Mouse (Mus musculus) CH12.LX (cell line): ENCODE results near the gene Vwa7. TPM values are rescaled to one million over a fixed set of nuclear protein-coding genes. Genes with fewer than 3 reads are reported as not detected.
"Not testable (repeated sequence)": the region's sequence is repeated elsewhere in the genome, so short reads cannot be mapped to it uniquely, and the experiment has no call there.

Experiments
- DNase-seq: peaks from one replicate; pipeline ENCODE4 v3.0.0-alpha.2; 2013; ENCODE audit errors: extremely low read depth
- H3K27ac ChIP-seq: 2 replicates; pipeline ENCODE4 v1.5.1; 2012; ENCODE audit warnings: low read depth, mild to moderate bottlenecking, control low read depth, moderate library complexity; ENCODE audit not compliant: insufficient read depth
- H3K27me3 ChIP-seq: replicated peaks from 2 replicates; pipeline ENCODE3; 2012; ENCODE audit warnings: inconsistent platforms
- H3K36me3 ChIP-seq, 2 experiments: replicated peaks in 1 of 2; 2 replicates each; pipeline versions ENCODE3 to v1.6.1; 2012; ENCODE audit warnings: inconsistent platforms in 1 of 2, low read length in 1 of 2, mild to moderate bottlenecking in 1 of 2, mixed read lengths in 1 of 2, moderate library complexity in 1 of 2; ENCODE audit not compliant: control insufficient read depth in 1 of 2, insufficient read depth in 1 of 2
- H3K4me1 ChIP-seq, 2 experiments: 2 replicates each; pipeline ENCODE4 v1.6.1; 2012; ENCODE audit warnings: inconsistent platforms in 1 of 2, moderate library complexity in 1 of 2; ENCODE audit not compliant: insufficient read depth in 2 of 2, control insufficient read depth in 1 of 2
- H3K4me2 ChIP-seq: 2 replicates; pipeline ENCODE4 v1.6.1; 2012; ENCODE audit warnings: low read depth, mild to moderate bottlenecking, control low read depth; ENCODE audit not compliant: poor library complexity, insufficient read depth, severe bottlenecking
- H3K4me3 ChIP-seq, 3 experiments: fragments of 150-350 bp in 1 of 3; sonication (generic) in 1 of 3; replicated peaks in 1 of 3; 2 replicates each; pipeline versions ENCODE3 to v1.5.1; 2011 to 2012; ENCODE audit warnings: low read depth in 2 of 3, low read length in 2 of 3, mild to moderate bottlenecking in 2 of 3, moderate library complexity in 2 of 3, control low read depth in 1 of 3, improper control_type of control experiment in 1 of 3, inconsistent platforms in 1 of 3, mixed read lengths in 1 of 3; ENCODE audit not compliant: poor library complexity in 1 of 3
- H3K79me2 ChIP-seq: replicated peaks from 2 replicates; pipeline ENCODE4 v1.6.1; 2012; ENCODE audit warnings: mild to moderate bottlenecking, moderate library complexity; ENCODE audit not compliant: control insufficient read depth, poor library complexity, insufficient read depth, severe bottlenecking; ENCODE audit errors: extremely low read depth
- H3K9ac ChIP-seq: 2 replicates; pipeline ENCODE4 v1.6.1; 2012; ENCODE audit warnings: low read depth, mild to moderate bottlenecking, control low read depth, moderate library complexity; ENCODE audit not compliant: insufficient read depth
- H3K9me3 ChIP-seq: replicated peaks from 2 replicates; pipeline ENCODE3; 2012; ENCODE audit warnings: low read length, inconsistent platforms, mixed read lengths
- CHD2 ChIP-seq: IDR thresholded peaks from 2 replicates; pipeline ENCODE4 v1.6.1; 2011; ENCODE audit warnings: low read length, improper control_type of control experiment
- CTCF ChIP-seq, 2 experiments: IDR thresholded peaks in 1 of 2; conservative IDR thresholded peaks in 1 of 2; 2 replicates each; pipeline ENCODE4 v1.5.1; 2011 to 2012; ENCODE audit warnings: low read depth in 2 of 2, low read length in 2 of 2, improper control_type of control experiment in 1 of 2, inconsistent platforms in 1 of 2, mild to moderate bottlenecking in 1 of 2, moderate library complexity in 1 of 2
- E2F4 ChIP-seq: IDR thresholded peaks from 2 replicates; pipeline ENCODE4 v1.6.1; 2011; ENCODE audit warnings: low read depth, low read length, improper control_type of control experiment; ENCODE audit not compliant: insufficient replicate concordance
- POLR2A ChIP-seq: IDR thresholded peaks from 2 replicates; pipeline ENCODE4 v1.6.1; 2011; ENCODE audit warnings: low read depth, mild to moderate bottlenecking, improper control_type of control experiment, low read length
- POLR2AphosphoS2 ChIP-seq: IDR thresholded peaks from 2 replicates; pipeline ENCODE4 v1.6.1; 2011; ENCODE audit warnings: low read depth, low read length, improper control_type of control experiment
- TCF12 ChIP-seq: IDR thresholded peaks from 2 replicates; pipeline ENCODE4 v1.6.1; 2014; ENCODE audit warnings: low read depth, mild to moderate bottlenecking, inconsistent platforms, low read length, improper control_type of control experiment
- ZMIZ1 ChIP-seq: IDR thresholded peaks from 2 replicates; pipeline ENCODE4 v1.6.1; 2012; ENCODE audit warnings: low read depth, mild to moderate bottlenecking, inconsistent platforms, low read length, improper control_type of control experiment
- dilution Hi-C: fragments of 300-500 bp; cut with MboI; formaldehyde crosslinking; loops from 2 replicates; pipeline ENCODE4 v1.14.3; 2020; ENCODE audit warnings: low sequenced_read_pairs; ENCODE audit not compliant: extremely low pct_unique_long_range_greater_than_20kb, extremely low pct_ligation_motif_present
- in situ Hi-C: fragments of 300-500 bp; cut with MboI; formaldehyde crosslinking; loops from 3 replicates; pipeline ENCODE4 v1.14.3; 2019; ENCODE audit warnings: low sequenced_read_pairs, low pct_ligation_motif_present, low pct_unique_long_range_greater_than_20kb, mixed read lengths
- polyA plus RNA-seq: library from polyadenylated mRNA; unstranded; fragments of >175 nt; gene quantifications from 2 replicates; pipeline ENCODE4 v1.2.1, GENCODE M21; 2012; ENCODE audit warnings: low read depth; ENCODE audit not compliant: insufficient read length
- total RNA-seq, 2 experiments: library from RNA; depleted of rRNA; stranded (reverse); fragments of 300-350 nt in 1 of 2; fragments of >200 nt in 1 of 2; gene quantifications; 2 replicates each; pipeline ENCODE4 v1.2.3; 2012 to 2014

The Vwa7 gene
- total and polyA plus RNA-seq, 3 experiments: 0.42 to 1.2 TPM; not detected in 1

GRCm38 (mm10) chr17:34994751-34995150 is 21.6 kb upstream of the Vwa7 start:
- Histone ChIP-seq H3K4me2 (no peak overlapping the region), H3K27ac (no peak overlapping the region; the same call in 1 of the 2 replicates), H3K9ac (no peak overlapping the region), H3K9me3 (peaks cover 34% of the 10 kb centered on the region), H3K36me3 (peaks cover 59 to 73% of the 10 kb centered on the region in 2 experiments)
- DNase-seq: no peak
- dilution Hi-C loops: no loop called here
- TF ChIP-seq CHD2: 0 out of 2 replicates have a peak, but pooled peaks have one; percentile 12
- peak; percentile 33; the same call in 1 of the 2 replicates for TF ChIP-seq ZMIZ1
- no peak for TF ChIP-seq CTCF (conservative IDR thresholded peaks at IDR 0.05 in 1 of 2, IDR thresholded peaks at IDR 0.05 in 1 of 2; ENCODE audit: low read depth in 2 of 2, low read length in 2 of 2)
- TF ChIP-seq, all 38 proteins: peak for 2
- Histone ChIP-seq H3K4me1 (peaks cover 1 to 2% of the 10 kb centered on the region in 2 experiments; a peak in 1 of 4 replicates), H3K4me3 (no peak overlapping the region), H3K79me2 (no peaks in the 10 kb centered on the region), H3K27me3 (no peaks in the 10 kb centered on the region)
- in situ Hi-C loops: no loop called here

GRCm38 (mm10) chr17:34995192-34995591 is 21.2 kb upstream of the Vwa7 start:
- in situ Hi-C loops, H3K4me2 ChIP-seq, H3K27me3 ChIP-seq: not testable (repeated sequence)

GRCm38 (mm10) chr17:34995927-34996326 is 20.5 kb upstream of the Vwa7 start:
- peak; percentile 48 for TF ChIP-seq POLR2A
- not testable (repeated sequence) for H3K4me2 ChIP-seq

More at GRCm38 (mm10) chr17:34995192-34995591, 21.2 kb upstream of the Vwa7 start:
- DNase-seq, dilution Hi-C loops, H3K4me1 ChIP-seq, H3K4me3 ChIP-seq, H3K27ac ChIP-seq, H3K9ac ChIP-seq, H3K79me2 ChIP-seq: not testable (repeated sequence)
- Histone ChIP-seq H3K9me3 (peaks cover 36% of the 10 kb centered on the region), H3K36me3 (peaks cover 58 to 72% of the 10 kb centered on the region in 2 experiments)

GRCm38 (mm10) chr17:34996411-34997141 is 19.8 kb upstream of the Vwa7 start:
- peak overlapping the region in 1 of 3 experiments; percentile 59 for H3K4me3 ChIP-seq

More at GRCm38 (mm10) chr17:34995927-34996326, 20.5 kb upstream of the Vwa7 start:
- peaks cover 52 to 65% of the 10 kb centered on the region in 2 experiments for H3K36me3 ChIP-seq
- H3K79me2 ChIP-seq, DNase-seq, H3K9ac ChIP-seq, dilution Hi-C loops, in situ Hi-C loops, H3K4me3 ChIP-seq, H3K27me3 ChIP-seq, H3K4me1 ChIP-seq, H3K27ac ChIP-seq: not testable (repeated sequence)
- H3K9me3 ChIP-seq: peaks cover 36% of the 10 kb centered on the region

More at GRCm38 (mm10) chr17:34996411-34997141, 19.8 kb upstream of the Vwa7 start:
- H3K4me1 ChIP-seq: peaks cover 4 to 5% of the 10 kb centered on the region in 2 experiments; a peak in 1 of 4 replicates
- H3K4me2 ChIP-seq: no peak overlapping the region
- no peak overlapping the region for H3K27ac ChIP-seq
- no peak for DNase-seq
- no peak overlapping the region for H3K9ac ChIP-seq
- H3K27me3 ChIP-seq: no peaks in the 10 kb centered on the region
- no peaks in the 10 kb centered on the region for H3K79me2 ChIP-seq
- in situ Hi-C loops (no loop called here), dilution Hi-C loops (no loop called here)
- H3K9me3 ChIP-seq: peaks cover 36% of the 10 kb centered on the region
- TF ChIP-seq TCF12 (no peak), POLR2AphosphoS2 (peak; percentile 88), CHD2 (peak; percentile 0; the same call in 1 of the 2 replicates), E2F4 (no peak), POLR2A (peak; percentile 71)
- TF ChIP-seq, all 38 proteins: peak for 3
- H3K36me3 ChIP-seq: peaks cover 46 to 58% of the 10 kb centered on the region in 2 experiments
